In the genomic region with DNA sequence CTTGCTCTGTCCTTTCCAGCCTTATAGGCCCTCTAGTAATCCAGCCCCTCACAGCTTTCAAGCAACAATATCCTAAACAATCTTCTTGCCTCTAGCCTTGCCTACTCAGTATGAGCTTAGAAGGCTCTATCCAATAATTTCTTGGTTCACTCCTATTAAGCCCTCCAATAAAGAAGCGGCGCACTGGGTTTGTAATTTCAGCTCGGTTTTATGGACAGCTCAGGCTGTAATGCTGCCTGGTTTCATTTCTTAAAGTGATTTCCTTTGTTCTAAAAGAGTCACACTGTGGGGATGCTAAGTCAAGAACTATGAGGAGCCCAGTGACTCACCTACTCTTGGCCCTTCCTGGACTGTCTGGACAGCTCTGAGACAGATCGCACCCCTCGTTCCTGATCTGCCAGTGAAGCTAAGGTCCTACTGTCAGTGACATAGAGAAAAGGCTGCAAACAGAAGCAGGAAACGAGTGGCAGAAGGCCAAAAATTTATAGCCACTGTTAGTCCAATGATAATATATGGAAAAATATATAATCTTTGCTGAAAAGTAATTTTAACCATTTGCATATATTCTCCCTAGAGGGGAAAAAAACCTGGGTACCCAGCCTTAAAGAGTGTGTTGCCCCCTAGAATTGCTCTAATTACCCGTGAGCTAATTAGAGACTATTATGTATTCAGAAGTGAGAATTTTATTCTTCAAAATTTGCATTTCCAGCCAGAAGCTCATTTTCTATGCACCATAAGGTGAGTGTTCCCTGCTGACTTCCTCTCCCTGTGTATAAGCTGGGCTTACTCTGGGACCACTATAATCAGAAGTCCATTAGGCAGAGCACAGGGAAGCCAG, we compare ENCODE assay signal across 22 mouse cellular contexts.
DNase-seq lines count a peak whose midpoint lies in the region; ATAC-seq lines count a peak whose summit lies in the region.
"Had no signal": no experiment of that assay in that cellular context is flagged by ENCODE, and none has a peak within 500 bp of the region (broad histone marks: within the 10 kb centered on the region; RNA-seq: fewer than 3 reads in every experiment).

No protein-coding gene starts in this region.

- DNase-seq in layer of hippocampus, adult 9-11 months, result peak; percentile 4
- DNase-seq in layer of hippocampus, postnatal 10 days (ENCODE audit: low spot score in 2 of 2), result no peak
- DNase-seq in spleen, postnatal 4 days (ENCODE audit: low spot score in 2 of 2), result no peak
- DNase-seq: adrenal gland, postnatal 36 days; gastrocnemius, adult 2 months; kidney, adult 18-20 months; liver; thymus, adult 2 months; thymus, postnatal 4 days had no signal

- no peaks in the 10 kb centered on the region for H3K27me3 ChIP-seq in forebrain, embryonic 13.5 days
- no peaks in the 10 kb centered on the region for H3K27me3 ChIP-seq in forebrain, embryonic 12.5 days
- no peaks in the 10 kb centered on the region for H3K27me3 ChIP-seq in hindbrain, embryonic 13.5 days
- no peaks in the 10 kb centered on the region for H3K27me3 ChIP-seq in neural tube, embryonic 15.5 days (replicated peaks)
- H3K27me3 ChIP-seq: embryonic facial prominence, embryonic 13.5 days; liver, embryonic 15.5 days had no signal

- no peak overlapping the region for H3K4me2 ChIP-seq in forebrain, embryonic 13.5 days
- H3K4me2 ChIP-seq in forebrain, embryonic 12.5 days, result no peak overlapping the region
- no peak overlapping the region for H3K4me2 ChIP-seq in hindbrain, embryonic 13.5 days
- no peak overlapping the region for H3K4me2 ChIP-seq in neural tube, embryonic 15.5 days
- H3K4me2 ChIP-seq: embryonic facial prominence, embryonic 13.5 days; liver, embryonic 15.5 days; midbrain, embryonic 11.5 days had no signal

- ATAC-seq in forebrain, embryonic 13.5 days, result peak; percentile 72
- no peak for ATAC-seq in forebrain, embryonic 12.5 days (ENCODE audit: low FRiP score)
- peak; percentile 59; the same call in 1 of the 2 replicates for ATAC-seq in hindbrain, embryonic 13.5 days (ENCODE audit: low FRiP score)
- peak; percentile 49 for ATAC-seq in neural tube, embryonic 15.5 days (ENCODE audit: low FRiP score)
- ATAC-seq: inflammation-experienced regulatory T-cells, adult 6 months; lung, postnatal 0 days had no signal

- no peaks in the 10 kb centered on the region for H3K36me3 ChIP-seq in forebrain, embryonic 13.5 days (ENCODE audit: poor library complexity, severe bottlenecking)
- H3K36me3 ChIP-seq in forebrain, embryonic 12.5 days (replicated peaks), result no peaks in the 10 kb centered on the region
- H3K36me3 ChIP-seq in hindbrain, embryonic 13.5 days, result no peaks in the 10 kb centered on the region
- H3K36me3 ChIP-seq in neural tube, embryonic 15.5 days, result no peaks in the 10 kb centered on the region
- H3K36me3 ChIP-seq: embryonic facial prominence, embryonic 13.5 days; limb, embryonic 10.5 days; liver, embryonic 15.5 days had no signal

- no peak overlapping the region for H3K4me3 ChIP-seq in forebrain, embryonic 13.5 days
- H3K4me3 ChIP-seq in forebrain, embryonic 12.5 days (replicated peaks), result no peak overlapping the region
- H3K4me3 ChIP-seq in hindbrain, embryonic 13.5 days, result no peak overlapping the region
- no peak overlapping the region for H3K4me3 ChIP-seq in neural tube, embryonic 15.5 days (replicated peaks)
- H3K4me3 ChIP-seq: embryonic facial prominence, embryonic 13.5 days; erythroblast, embryonic 14.5 days; gastrocnemius, adult 2 months; limb, embryonic 10.5 days; liver, embryonic 15.5 days had no signal

- H3K9ac ChIP-seq in forebrain, embryonic 13.5 days, result no peak overlapping the region
- H3K9ac ChIP-seq in forebrain, embryonic 12.5 days, result no peak overlapping the region
- no peak overlapping the region for H3K9ac ChIP-seq in hindbrain, embryonic 13.5 days
- no peak overlapping the region for H3K9ac ChIP-seq in neural tube, embryonic 15.5 days (replicated peaks)
- H3K9ac ChIP-seq: embryonic facial prominence, embryonic 13.5 days; liver, embryonic 15.5 days had no signal

- H3K9me3 ChIP-seq in forebrain, embryonic 13.5 days (replicated peaks), result no peaks in the 10 kb centered on the region
- no peaks in the 10 kb centered on the region for H3K9me3 ChIP-seq in forebrain, embryonic 12.5 days
- no peaks in the 10 kb centered on the region for H3K9me3 ChIP-seq in hindbrain, embryonic 13.5 days
- no peaks in the 10 kb centered on the region for H3K9me3 ChIP-seq in neural tube, embryonic 15.5 days (replicated peaks)
- H3K9me3 ChIP-seq: embryonic facial prominence, embryonic 13.5 days; limb, embryonic 10.5 days; liver, embryonic 15.5 days had no signal

- 74% methylated on average over 7 of the region's 7 CpGs for WGBS in forebrain, embryonic 13.5 days
- WGBS in forebrain, embryonic 12.5 days, result 75% methylated on average over 7 of the region's 7 CpGs
- 74% methylated on average over 7 of the region's 7 CpGs for WGBS in hindbrain, embryonic 13.5 days
- WGBS in neural tube, embryonic 15.5 days, result 40% methylated on average over 7 of the region's 7 CpGs

- H3K4me1 ChIP-seq in forebrain, embryonic 13.5 days, result peaks cover 6% of the 10 kb centered on the region; the same call in 1 of the 2 replicates
- H3K4me1 ChIP-seq in forebrain, embryonic 12.5 days, result no peaks in the 10 kb centered on the region
- peaks cover 6% of the 10 kb centered on the region; the same call in 1 of the 2 replicates for H3K4me1 ChIP-seq in hindbrain, embryonic 13.5 days (replicated peaks)
- peaks cover 6% of the 10 kb centered on the region; the same call in 1 of the 2 replicates for H3K4me1 ChIP-seq in neural tube, embryonic 15.5 days
- H3K4me1 ChIP-seq: embryonic facial prominence, embryonic 13.5 days; limb, embryonic 10.5 days; liver, embryonic 15.5 days had no signal

- H3K27ac ChIP-seq in forebrain, embryonic 13.5 days, result no peak overlapping the region
- no peak overlapping the region for H3K27ac ChIP-seq in forebrain, embryonic 12.5 days
- H3K27ac ChIP-seq in hindbrain, embryonic 13.5 days, result peak overlapping the region; percentile 74
- 0 out of 2 replicates have a peak overlapping the region, but pooled peaks have one; percentile 23 for H3K27ac ChIP-seq in neural tube, embryonic 15.5 days (replicated peaks)
- H3K27ac ChIP-seq: embryonic facial prominence, embryonic 13.5 days; gastrocnemius, adult 2 months; kidney, postnatal 0 days; limb, embryonic 10.5 days; liver, embryonic 15.5 days; stomach, postnatal 0 days had no signal

Comparison
In these comparisons a context has a peak if more than half of its experiments do, and no peak if none do; other contexts are left out.
1. H3K27ac ChIP-seq: peak in hindbrain, embryonic 13.5 days (single experiment) and neural tube, embryonic 15.5 days (single experiment); none in forebrain, embryonic 13.5 days (single experiment) and forebrain, embryonic 12.5 days (single experiment).